Mouse (Mus musculus): ENCODE results near the gene Zbtb8a. TPM values are rescaled to one million over a fixed set of nuclear protein-coding genes. Genes with fewer than 3 reads are reported as not detected.

Gene Zbtb8a
- 3.6 TPM for polyA plus RNA-seq (2014; fragmentation: Illumina TruSeq; extraction: RNeasy Lipid Tissue Mini Kit (QIAGEN cat#74804); ENCODE audit: low read depth, low replicate concordance)

GRCm38 (mm10) chr4:129377601-129378390 lies at the start of gene Zbtb8a:
Gene Zbtb8a, minus strand, starts transcription at chr4:129378116.

DNA sequence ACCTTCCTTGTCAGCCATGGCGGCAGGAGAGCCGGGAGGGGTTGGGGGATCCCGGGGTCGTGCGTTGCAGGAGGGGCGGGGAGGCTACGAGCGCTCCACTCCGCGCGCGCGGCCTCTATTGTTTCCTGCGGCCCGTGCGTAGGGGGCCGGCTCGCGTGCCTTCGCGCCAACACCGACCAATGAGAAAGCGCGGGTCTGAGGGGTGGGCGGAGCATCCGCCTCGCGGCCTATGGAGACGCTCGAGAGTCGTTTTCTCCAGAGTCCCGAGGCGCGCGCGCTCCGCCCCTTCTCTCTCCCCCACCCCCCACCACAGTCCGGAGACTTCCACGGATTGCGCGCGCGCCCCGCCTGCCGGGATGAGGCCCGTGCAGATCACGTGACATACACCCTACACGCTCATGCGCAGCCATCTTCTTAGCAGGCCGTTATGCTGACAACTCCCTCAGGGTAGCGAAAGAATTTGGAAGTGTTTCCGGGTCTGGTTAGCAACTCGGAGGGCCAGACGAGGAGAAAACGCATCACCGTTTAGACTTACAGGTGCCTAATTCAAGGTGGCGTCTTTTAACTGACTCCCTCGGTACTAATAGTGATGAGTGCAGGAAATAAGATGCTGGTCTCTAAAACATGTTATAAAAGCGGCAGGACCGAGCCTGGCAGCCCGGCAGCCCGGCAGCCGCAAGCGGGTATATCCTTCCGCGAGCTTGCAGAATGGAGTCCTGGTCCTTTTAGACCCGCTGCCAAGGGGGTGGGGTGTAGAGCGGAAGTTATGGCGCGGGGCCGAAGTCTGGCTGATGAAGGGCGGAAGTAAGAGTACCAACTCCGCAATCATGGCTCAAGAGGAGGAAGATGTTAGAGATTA lies 42.5 kb downstream of the Zbtb8a start, which contains the start of the genes Rbbp4 and Zbtb8os:
Gene Rbbp4 (minus strand): TSS at position 155 of the 859 bp plus-strand sequence.
Gene Zbtb8os (plus strand): TSS at position 480 of the 859 bp plus-strand sequence.

Other genes starting within 250 kb of the Zbtb8a start
- gene Fndc5, start 241.1 kb downstream of the Zbtb8a start, polyA plus RNA-seq (2014; fragmentation: Illumina TruSeq; extraction: RNeasy Lipid Tissue Mini Kit (QIAGEN cat#74804); ENCODE audit: low read depth, low replicate concordance) = 330 TPM
- gene S100pbp, start 188.4 kb downstream of the Zbtb8a start, polyA plus RNA-seq (2014; fragmentation: Illumina TruSeq; extraction: RNeasy Lipid Tissue Mini Kit (QIAGEN cat#74804); ENCODE audit: low read depth, low replicate concordance) = 12.3 TPM
- 23.2 TPM for gene Yars, start 188.4 kb downstream of the Zbtb8a start, polyA plus RNA-seq (2014; fragmentation: Illumina TruSeq; extraction: RNeasy Lipid Tissue Mini Kit (QIAGEN cat#74804); ENCODE audit: low read depth, low replicate concordance)
- gene C77080, start 116.7 kb downstream of the Zbtb8a start, polyA plus RNA-seq (2014; fragmentation: Illumina TruSeq; extraction: RNeasy Lipid Tissue Mini Kit (QIAGEN cat#74804); ENCODE audit: low read depth, low replicate concordance) = 2.6 TPM
- 21.0 TPM for gene Sync, start 90.5 kb downstream of the Zbtb8a start, polyA plus RNA-seq (2014; fragmentation: Illumina TruSeq; extraction: RNeasy Lipid Tissue Mini Kit (QIAGEN cat#74804); ENCODE audit: low read depth, low replicate concordance)
- 41.0 TPM for gene Rbbp4, start 42.7 kb downstream of the Zbtb8a start, polyA plus RNA-seq (2014; fragmentation: Illumina TruSeq; extraction: RNeasy Lipid Tissue Mini Kit (QIAGEN cat#74804); ENCODE audit: low read depth, low replicate concordance)
- gene Zbtb8os, start 42.4 kb downstream of the Zbtb8a start, polyA plus RNA-seq (2014; fragmentation: Illumina TruSeq; extraction: RNeasy Lipid Tissue Mini Kit (QIAGEN cat#74804); ENCODE audit: low read depth, low replicate concordance) = 33.3 TPM
- gene Zbtb8b, start 62.7 kb upstream of the Zbtb8a start, polyA plus RNA-seq (2014; fragmentation: Illumina TruSeq; extraction: RNeasy Lipid Tissue Mini Kit (QIAGEN cat#74804); ENCODE audit: low read depth, low replicate concordance) = not detected
- 48.9 TPM for gene Bsdc1, start 83.5 kb upstream of the Zbtb8a start, polyA plus RNA-seq (2014; fragmentation: Illumina TruSeq; extraction: RNeasy Lipid Tissue Mini Kit (QIAGEN cat#74804); ENCODE audit: low read depth, low replicate concordance)
- gene Tssk3, start 112.9 kb upstream of the Zbtb8a start, polyA plus RNA-seq (2014; fragmentation: Illumina TruSeq; extraction: RNeasy Lipid Tissue Mini Kit (QIAGEN cat#74804); ENCODE audit: low read depth, low replicate concordance) = not detected
- not detected for gene Fam229a, start 113.1 kb upstream of the Zbtb8a start, polyA plus RNA-seq (2014; fragmentation: Illumina TruSeq; extraction: RNeasy Lipid Tissue Mini Kit (QIAGEN cat#74804); ENCODE audit: low read depth, low replicate concordance)
- 5.8 TPM for gene Marcksl1, start 135.5 kb upstream of the Zbtb8a start, polyA plus RNA-seq (2014; fragmentation: Illumina TruSeq; extraction: RNeasy Lipid Tissue Mini Kit (QIAGEN cat#74804); ENCODE audit: low read depth, low replicate concordance)
- 25.7 TPM for gene Hdac1, start 164.6 kb upstream of the Zbtb8a start, polyA plus RNA-seq (2014; fragmentation: Illumina TruSeq; extraction: RNeasy Lipid Tissue Mini Kit (QIAGEN cat#74804); ENCODE audit: low read depth, low replicate concordance)
- gene Lck, start 195.5 kb upstream of the Zbtb8a start, polyA plus RNA-seq (2014; fragmentation: Illumina TruSeq; extraction: RNeasy Lipid Tissue Mini Kit (QIAGEN cat#74804); ENCODE audit: low read depth, low replicate concordance) = 0.68 TPM
- 0.73 TPM for gene Fam167b, start 200.4 kb upstream of the Zbtb8a start, polyA plus RNA-seq (2014; fragmentation: Illumina TruSeq; extraction: RNeasy Lipid Tissue Mini Kit (QIAGEN cat#74804); ENCODE audit: low read depth, low replicate concordance)
- 141 TPM for gene Eif3i, start 222.5 kb upstream of the Zbtb8a start, polyA plus RNA-seq (2014; fragmentation: Illumina TruSeq; extraction: RNeasy Lipid Tissue Mini Kit (QIAGEN cat#74804); ENCODE audit: low read depth, low replicate concordance)
- gene Tmem234, start 222.6 kb upstream of the Zbtb8a start, polyA plus RNA-seq (2014; fragmentation: Illumina TruSeq; extraction: RNeasy Lipid Tissue Mini Kit (QIAGEN cat#74804); ENCODE audit: low read depth, low replicate concordance) = 78.7 TPM
- 2.9 TPM for gene Dcdc2b, start 236.1 kb upstream of the Zbtb8a start, polyA plus RNA-seq (2014; fragmentation: Illumina TruSeq; extraction: RNeasy Lipid Tissue Mini Kit (QIAGEN cat#74804); ENCODE audit: low read depth, low replicate concordance)
- 16.9 TPM for gene Iqcc, start 241.0 kb upstream of the Zbtb8a start, polyA plus RNA-seq (2014; fragmentation: Illumina TruSeq; extraction: RNeasy Lipid Tissue Mini Kit (QIAGEN cat#74804); ENCODE audit: low read depth, low replicate concordance)
- 21.7 TPM for gene Ccdc28b, start 245.8 kb upstream of the Zbtb8a start, polyA plus RNA-seq (2014; fragmentation: Illumina TruSeq; extraction: RNeasy Lipid Tissue Mini Kit (QIAGEN cat#74804); ENCODE audit: low read depth, low replicate concordance)

Data from heart, adult 10 weeks (tissue).